Mouse (Mus musculus): ENCODE measurements at regions not wholly inside any gene's neighbourhood (a gene's known extent, or its start where the extent isn't known, plus 50 kb on each side); places are given as distances from the start of the nearest gene placed in this dataset.
A peak's percentile ranks its signal among the peaks of the same experiment; 100 is the strongest.

GRCm38 (mm10) chr17:62546286-62546685, 334.8 kb downstream of the Efna5 start:
- no peak for DNase-seq (ENCODE audit: low read depth, low spot score)

- no peak for DNase-seq (ENCODE audit: low read depth, low spot score)
Observed at GRCm38 (mm10) chr17:62545330-62545729, 335.8 kb downstream of the Efna5 start.

GRCm38 (mm10) chr17:62543056-62543975, 337.8 kb downstream of the Efna5 start:
- DNase-seq (ENCODE audit: low read depth, low spot score), result no peak

- DNase-seq (ENCODE audit: low read depth, low spot score), result no peak
Observed at GRCm38 (mm10) chr17:62529911-62530310, 351.2 kb downstream of the Efna5 start.

- DNase-seq (ENCODE audit: low read depth, low spot score), result no peak
Observed at GRCm38 (mm10) chr17:62527556-62527955, 353.6 kb downstream of the Efna5 start.

- peak; percentile 19 for DNase-seq (ENCODE audit: low read depth, low spot score)
Observed at GRCm38 (mm10) chr17:62513635-62514034, 367.5 kb downstream of the Efna5 start.

- DNase-seq (ENCODE audit: low read depth, low spot score), result no peak
Observed at GRCm38 (mm10) chr17:62510184-62510583, 370.9 kb downstream of the Efna5 start.

GRCm38 (mm10) chr17:62507766-62508485, 373.2 kb downstream of the Efna5 start:
- no peak for DNase-seq (ENCODE audit: low read depth, low spot score)

GRCm38 (mm10) chr17:62504691-62505090, 376.4 kb downstream of the Efna5 start:
- no peak for DNase-seq (ENCODE audit: low read depth, low spot score)

- no peak for DNase-seq (ENCODE audit: low read depth, low spot score)
Observed at GRCm38 (mm10) chr17:62470739-62471138, 410.4 kb downstream of the Efna5 start.

GRCm38 (mm10) chr17:62469367-62469766, 411.8 kb downstream of the Efna5 start:
- no peak for DNase-seq (ENCODE audit: low read depth, low spot score)

- DNase-seq (ENCODE audit: low read depth, low spot score), result no peak
Observed at GRCm38 (mm10) chr17:62468859-62469258, 412.3 kb downstream of the Efna5 start.

GRCm38 (mm10) chr17:62467072-62467471, 414.0 kb downstream of the Efna5 start:
- DNase-seq (ENCODE audit: low read depth, low spot score), result no peak

- no peak for DNase-seq (ENCODE audit: low read depth, low spot score)
Observed at GRCm38 (mm10) chr17:62464994-62465393, 416.1 kb downstream of the Efna5 start.

GRCm38 (mm10) chr17:62464228-62464627, 416.9 kb downstream of the Efna5 start:
- DNase-seq (ENCODE audit: low read depth, low spot score), result no peak

GRCm38 (mm10) chr17:62461304-62462245, 419.5 kb downstream of the Efna5 start:
- DNase-seq (ENCODE audit: low read depth, low spot score), result peak; percentile 49

GRCm38 (mm10) chr17:62458964-62459363, 422.2 kb downstream of the Efna5 start:
- DNase-seq (ENCODE audit: low read depth, low spot score), result peak; percentile 77

- no peak for DNase-seq (ENCODE audit: low read depth, low spot score)
Observed at GRCm38 (mm10) chr17:62438045-62438444, 443.1 kb downstream of the Efna5 start.

- DNase-seq (ENCODE audit: low read depth, low spot score), result no peak
Observed at GRCm38 (mm10) chr17:62436044-62436443, 445.1 kb downstream of the Efna5 start.

- DNase-seq (ENCODE audit: low read depth, low spot score), result peak; percentile 20
Observed at GRCm38 (mm10) chr17:62423476-62424385, 457.4 kb downstream of the Efna5 start.
